Mouse (Mus musculus) cerebellum, postnatal 14 days (tissue): ENCODE measurements around the gene Pde10a.

Experiments used
- DNase-seq, 2 experiments: peaks; one replicate each; pipeline ENCODE4 v3.0.0; 2021; ENCODE audit warnings: mixed read lengths in 2 of 2

Pde10a gene

GRCm38 (mm10) chr17:8526815-8527261 is 1.7 kb downstream of the Pde10a start:
- peak; percentile 62 to 70 for DNase-seq

GRCm38 (mm10) chr17:8528641-8529040 is 3.5 kb downstream of the Pde10a start:
- no peak for DNase-seq

- no peak for DNase-seq
These were observed 7.4 kb downstream of the Pde10a start for GRCm38 (mm10) chr17:8532609-8533008.

GRCm38 (mm10) chr17:8533828-8534227 is 8.7 kb downstream of the Pde10a start:
- peak in 1 of 2 experiments; percentile 62 for DNase-seq

GRCm38 (mm10) chr17:8536522-8536921 is 11.3 kb downstream of the Pde10a start:
- peak; percentile 34 to 58 for DNase-seq

GRCm38 (mm10) chr17:8538102-8538501 is 12.9 kb downstream of the Pde10a start:
- DNase-seq: peak in 1 of 2 experiments; percentile 55

GRCm38 (mm10) chr17:8541974-8542538 is 16.9 kb downstream of the Pde10a start:
- DNase-seq: peak in 1 of 2 experiments; percentile 31

GRCm38 (mm10) chr17:8546366-8546765 is 21.2 kb downstream of the Pde10a start:
- DNase-seq: no peak

- no peak for DNase-seq
These were observed 23.6 kb downstream of the Pde10a start for GRCm38 (mm10) chr17:8548733-8549132.

- no peak for DNase-seq
These were observed 26.5 kb downstream of the Pde10a start for GRCm38 (mm10) chr17:8551641-8552040.

- DNase-seq: peak; percentile 97
These were observed 27.3 kb downstream of the Pde10a start for GRCm38 (mm10) chr17:8552346-8553035.

- DNase-seq: peak in 1 of 2 experiments; percentile 29
These were observed 28.4 kb downstream of the Pde10a start for GRCm38 (mm10) chr17:8553601-8554000.

- peak; percentile 87 to 91 for DNase-seq
These were observed 29.0 kb downstream of the Pde10a start for GRCm38 (mm10) chr17:8554219-8554618.

GRCm38 (mm10) chr17:8555785-8556184 is 30.6 kb downstream of the Pde10a start:
- peak; percentile 51 to 58 for DNase-seq

GRCm38 (mm10) chr17:8556223-8556622 is 31.1 kb downstream of the Pde10a start:
- peak in 1 of 2 experiments; percentile 68 for DNase-seq

- no peak for DNase-seq
These were observed 32.8 kb downstream of the Pde10a start for GRCm38 (mm10) chr17:8557926-8558325.

- DNase-seq: no peak
These were observed 37.1 kb downstream of the Pde10a start for GRCm38 (mm10) chr17:8562101-8562885.

- DNase-seq: no peak
These were observed 37.7 kb downstream of the Pde10a start for GRCm38 (mm10) chr17:8562886-8563280.

- no peak for DNase-seq
These were observed 41.7 kb downstream of the Pde10a start, which contains the start of gene Gm17087 for GRCm38 (mm10) chr17:8566850-8567249. Gene Gm17087, minus strand, starts transcription at chr17:8566950.

- DNase-seq: no peak
These were observed 48.5 kb downstream of the Pde10a start for GRCm38 (mm10) chr17:8573542-8574260.

- DNase-seq: peak; percentile 66 to 70
These were observed 55.2 kb downstream of the Pde10a start for GRCm38 (mm10) chr17:8580360-8580759.

GRCm38 (mm10) chr17:8581579-8581978 is 56.4 kb downstream of the Pde10a start:
- DNase-seq: no peak
